Mouse (Mus musculus): ENCODE results near the gene Tspan5. TPM values are rescaled to one million over a fixed set of nuclear protein-coding genes. Genes with fewer than 3 reads are reported as not detected.

The Tspan5 gene
- polyA plus RNA-seq, 1 experiment from 2014 or later: 97.0 TPM

DNA sequence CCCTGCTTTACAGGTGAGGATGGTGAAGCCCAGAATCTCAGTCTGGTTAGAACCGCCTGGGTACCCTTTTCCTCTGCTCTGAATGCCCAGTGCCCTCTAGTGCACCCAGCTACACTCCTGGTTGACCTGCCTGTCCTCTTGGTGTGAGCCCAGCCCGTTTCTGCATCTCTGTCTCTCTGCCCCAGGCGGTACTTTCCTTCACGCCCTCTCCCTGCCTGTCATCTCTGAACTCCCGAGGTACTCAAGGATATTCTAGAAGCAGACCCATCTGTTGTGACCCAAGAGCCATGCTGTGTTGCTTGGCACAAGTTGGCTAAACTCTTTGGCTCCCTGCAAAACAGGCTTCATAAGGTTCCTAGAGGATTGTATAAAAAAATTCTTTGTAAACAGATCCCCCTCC is 78.3 kb downstream of the Tspan5 start:
- no peak overlapping the region for H3K9ac ChIP-seq
- peaks cover 55% of the 10 kb centered on the region for H3K4me1 ChIP-seq (replicated peaks)
- H3K27ac ChIP-seq: no peak overlapping the region; the same call in 1 of the 2 replicates
- 62% methylated on average over 5 of the region's 5 CpGs for WGBS
- no peaks in the 10 kb centered on the region for H3K36me3 ChIP-seq
- no peak overlapping the region for H3K4me2 ChIP-seq
- no peak overlapping the region for H3K4me3 ChIP-seq
- no peaks in the 10 kb centered on the region for H3K27me3 ChIP-seq
- ATAC-seq (ENCODE audit: low FRiP score): no peak
- H3K9me3 ChIP-seq: no peaks in the 10 kb centered on the region

DNA sequence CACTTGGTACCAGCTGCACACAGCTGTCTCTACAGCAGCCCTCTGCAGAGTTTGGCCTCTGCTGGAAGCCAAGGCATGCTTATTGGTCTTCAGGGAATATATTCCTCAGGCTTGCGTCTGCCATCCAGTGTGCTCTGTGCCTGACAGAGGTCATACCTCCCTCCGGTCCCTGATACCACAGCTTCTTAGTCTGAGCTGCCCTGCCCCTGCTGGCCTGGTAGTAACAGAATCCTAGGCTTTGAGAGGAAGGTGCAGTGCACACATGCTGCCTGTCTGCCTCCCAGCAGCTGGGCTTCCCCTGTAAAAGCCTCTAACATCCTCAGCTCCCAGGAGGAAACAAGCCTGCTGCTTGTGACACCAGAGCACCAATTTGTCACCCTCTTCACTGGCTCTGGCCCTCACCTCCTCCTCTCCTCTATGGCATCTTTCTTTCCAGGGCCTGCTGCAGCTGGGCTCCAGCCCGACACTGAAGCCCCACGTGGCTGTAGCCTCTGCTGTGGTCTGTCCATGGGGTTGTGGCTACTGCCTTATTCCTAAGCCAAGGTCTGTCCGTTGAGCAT is 80.0 kb downstream of the Tspan5 start:
- WGBS: 19% methylated on average over 5 of the region's 5 CpGs
- H3K27ac ChIP-seq: peak overlapping the region; percentile 65
- H3K27me3 ChIP-seq: no peaks in the 10 kb centered on the region
- H3K36me3 ChIP-seq: no peaks in the 10 kb centered on the region
- peak; percentile 57 for ATAC-seq (ENCODE audit: low FRiP score)
- no peaks in the 10 kb centered on the region for H3K9me3 ChIP-seq
- H3K9ac ChIP-seq: peak overlapping the region; percentile 58
- no peak overlapping the region for H3K4me3 ChIP-seq
- no peak overlapping the region for H3K4me2 ChIP-seq
- peaks cover 60% of the 10 kb centered on the region for H3K4me1 ChIP-seq (replicated peaks)

DNA sequence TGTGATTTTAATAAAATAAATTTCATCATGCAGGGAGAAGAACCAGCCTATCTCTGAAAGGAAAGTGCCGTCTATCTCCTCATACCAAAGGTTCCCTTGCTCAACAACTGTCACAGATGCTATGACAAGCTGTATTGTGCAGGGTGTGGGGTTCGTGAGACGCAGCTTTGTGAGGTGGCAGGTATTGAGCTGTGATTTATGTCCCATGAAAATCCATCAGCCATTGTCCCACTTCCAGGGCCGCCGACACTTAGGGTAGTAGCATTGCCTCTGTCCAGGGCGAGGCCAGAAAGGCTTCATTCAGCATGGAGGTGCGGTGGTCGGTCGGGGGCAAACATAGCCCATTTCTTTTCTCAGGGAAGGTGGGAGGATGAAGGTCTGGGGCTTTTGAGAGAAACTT is 81.9 kb downstream of the Tspan5 start:
- 0 out of 2 replicates have a peak, but pooled peaks have one; percentile 5 for ATAC-seq (ENCODE audit: low FRiP score)
- Histone ChIP-seq H3K36me3 (no peaks in the 10 kb centered on the region), H3K4me2 (no peak overlapping the region), H3K4me3 (no peak overlapping the region), H3K27ac (no peak overlapping the region), H3K27me3 (no peaks in the 10 kb centered on the region), H3K9me3 (no peaks in the 10 kb centered on the region), H3K4me1 (replicated peaks) (peaks cover 60% of the 10 kb centered on the region), H3K9ac (no peak overlapping the region)
- 34% methylated on average over 9 of the region's 9 CpGs for WGBS

DNA sequence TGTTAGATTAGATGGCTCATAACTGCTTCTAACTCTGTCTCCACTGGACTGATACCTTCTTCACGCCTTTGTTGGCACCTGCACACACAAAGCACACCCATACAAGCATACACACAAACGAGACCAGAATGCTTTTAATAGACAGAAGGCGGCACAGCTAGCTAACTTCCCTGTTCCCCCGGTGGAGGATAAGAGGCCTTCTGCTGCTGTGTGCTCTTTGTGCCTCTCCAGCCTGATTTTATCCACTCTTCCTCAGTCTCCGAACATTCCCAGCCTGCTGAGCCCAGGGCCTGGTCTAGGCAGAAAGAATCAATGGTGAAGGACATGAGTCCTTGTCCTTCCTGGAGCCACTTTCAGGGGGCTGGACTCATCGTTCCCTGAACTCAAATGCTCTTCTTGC is 83.3 kb downstream of the Tspan5 start:
- H3K36me3 ChIP-seq: no peaks in the 10 kb centered on the region
- 71% methylated on average over 6 of the region's 6 CpGs for WGBS
- ATAC-seq (ENCODE audit: low FRiP score): no peak
- no peak overlapping the region for H3K9ac ChIP-seq
- no peaks in the 10 kb centered on the region for H3K27me3 ChIP-seq
- H3K4me3 ChIP-seq: no peak overlapping the region
- H3K27ac ChIP-seq: peak overlapping the region; percentile 48; the same call in 1 of the 2 replicates
- peaks cover 54% of the 10 kb centered on the region for H3K4me1 ChIP-seq (replicated peaks)
- H3K9me3 ChIP-seq: no peaks in the 10 kb centered on the region
- H3K4me2 ChIP-seq: no peak overlapping the region

DNA sequence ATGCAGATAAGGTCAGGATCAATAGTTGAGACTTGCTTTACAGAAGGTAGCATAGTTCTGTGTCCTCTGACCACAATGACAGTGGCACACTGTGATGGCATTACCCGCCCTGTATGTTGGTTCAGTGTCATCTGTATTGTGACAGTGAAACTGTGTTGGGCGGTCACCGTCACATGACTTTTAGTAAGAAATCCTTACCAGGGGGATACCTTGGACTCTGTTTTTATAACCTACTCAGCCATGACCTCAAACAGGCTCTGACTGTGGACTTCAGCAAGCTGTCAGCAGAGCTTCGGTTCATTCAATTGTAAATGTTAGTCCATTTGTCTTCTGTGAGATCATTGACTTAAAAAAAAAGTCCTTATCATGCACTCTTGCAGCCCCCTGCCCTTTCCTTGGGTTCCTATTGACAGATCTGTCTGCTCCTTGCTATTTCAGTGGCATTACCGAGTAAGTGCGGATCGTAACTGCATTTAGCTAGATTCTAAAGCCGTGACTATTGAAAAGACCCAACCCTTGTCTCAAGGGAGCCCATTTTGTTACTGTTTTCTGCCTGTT is 84.3 kb downstream of the Tspan5 start:
- no peaks in the 10 kb centered on the region for H3K9me3 ChIP-seq
- peaks cover 44% of the 10 kb centered on the region for H3K4me1 ChIP-seq (replicated peaks)
- no peak overlapping the region for H3K4me2 ChIP-seq
- no peaks in the 10 kb centered on the region for H3K27me3 ChIP-seq
- no peak overlapping the region for H3K9ac ChIP-seq
- no peaks in the 10 kb centered on the region for H3K36me3 ChIP-seq
- no peak overlapping the region for H3K4me3 ChIP-seq
- ATAC-seq (ENCODE audit: low FRiP score): no peak
- WGBS: 47% methylated on average over 8 of the region's 8 CpGs
- no peak overlapping the region for H3K27ac ChIP-seq

DNA sequence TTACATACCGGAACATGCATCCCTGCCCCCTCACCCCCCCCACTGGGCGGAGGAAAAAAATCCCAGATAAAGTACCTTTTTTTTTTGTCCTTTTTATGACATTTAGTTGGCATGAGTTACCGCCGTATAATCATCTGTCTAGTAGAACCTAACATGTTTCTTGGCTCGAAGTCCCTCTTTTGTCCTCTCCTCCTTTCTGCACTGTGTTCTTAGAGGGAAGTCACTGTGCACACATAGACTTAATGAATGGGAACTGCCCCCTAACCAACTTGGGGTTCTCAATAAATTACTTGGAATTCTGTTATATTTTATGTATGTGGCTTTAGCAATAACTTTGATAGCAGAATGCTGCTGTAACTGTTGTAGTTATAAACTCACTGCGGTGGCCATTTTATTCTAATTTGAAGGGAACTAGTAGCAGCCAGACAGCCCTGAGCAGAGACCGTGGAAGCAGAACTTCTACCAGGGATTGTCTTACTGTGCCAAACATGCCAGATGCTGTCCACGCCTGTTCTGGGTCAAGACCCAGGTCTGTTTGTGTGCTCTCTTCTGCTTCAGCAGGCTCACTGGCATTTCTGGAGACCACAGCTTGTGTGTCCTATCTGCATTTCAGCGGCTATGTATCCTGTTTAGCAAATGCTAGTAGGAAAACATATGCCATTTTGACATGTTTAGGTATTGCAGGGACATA is 91.0 kb downstream of the Tspan5 start:
- no peak for ATAC-seq (ENCODE audit: low FRiP score)
- Histone ChIP-seq H3K9me3 (no peaks in the 10 kb centered on the region), H3K36me3 (no peaks in the 10 kb centered on the region), H3K27me3 (no peaks in the 10 kb centered on the region), H3K27ac (peak overlapping the region; percentile 15; the same call in 1 of the 2 replicates), H3K4me3 (no peak overlapping the region), H3K4me2 (no peak overlapping the region), H3K9ac (no peak overlapping the region), H3K4me1 (replicated peaks) (peaks cover 15% of the 10 kb centered on the region)
- WGBS: 81% methylated on average over 9 of the region's 9 CpGs

DNA sequence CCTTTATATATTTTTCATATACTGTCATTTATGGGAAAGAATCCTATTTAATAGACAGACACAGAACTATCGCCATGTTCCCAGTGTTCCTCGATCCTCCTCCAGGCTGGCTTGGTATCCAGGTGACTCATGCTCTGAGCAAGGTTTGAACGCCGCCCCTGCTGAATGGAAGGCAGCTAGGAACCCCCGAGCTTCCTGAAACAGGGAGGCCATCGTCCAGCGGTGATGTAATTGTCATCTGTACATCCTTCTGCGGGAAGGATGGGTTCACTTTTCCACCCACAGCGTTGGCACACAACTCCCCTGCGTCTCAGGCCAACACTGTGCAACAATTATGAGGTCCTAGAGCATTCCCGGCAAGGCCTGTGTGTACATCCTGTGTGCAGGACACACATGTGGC is 92.2 kb downstream of the Tspan5 start:
- Histone ChIP-seq H3K4me1 (replicated peaks) (peaks cover 21% of the 10 kb centered on the region), H3K4me2 (no peak overlapping the region), H3K9me3 (no peaks in the 10 kb centered on the region), H3K27me3 (no peaks in the 10 kb centered on the region), H3K9ac (no peak overlapping the region), H3K36me3 (no peaks in the 10 kb centered on the region), H3K4me3 (no peak overlapping the region), H3K27ac (no peak overlapping the region)
- 92% methylated on average over 11 of the region's 11 CpGs for WGBS
- ATAC-seq (ENCODE audit: low FRiP score): no peak

DNA sequence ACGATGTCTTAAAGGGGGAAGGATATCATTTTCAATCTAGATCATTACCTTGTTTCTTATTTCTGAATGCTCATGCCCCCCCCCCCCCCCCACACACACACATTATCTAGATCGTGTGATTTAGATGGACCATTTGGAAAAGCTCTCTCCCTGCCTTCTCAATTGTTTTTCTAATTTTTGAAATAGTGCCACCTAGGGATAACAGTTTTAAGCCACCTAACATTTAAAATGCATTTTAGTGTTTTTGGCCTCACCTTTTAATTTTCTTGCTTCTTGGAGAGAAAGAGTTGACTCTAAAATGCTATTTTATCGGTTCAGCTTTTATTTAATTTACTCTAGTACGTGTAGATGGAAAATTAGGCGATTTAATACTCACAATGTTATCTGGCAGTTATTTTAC is 94.9 kb downstream of the Tspan5 start:
- no peak overlapping the region for H3K4me3 ChIP-seq
- no peak overlapping the region for H3K27ac ChIP-seq
- ATAC-seq (ENCODE audit: low FRiP score): no peak
- no peaks in the 10 kb centered on the region for H3K27me3 ChIP-seq
- H3K9me3 ChIP-seq: no peaks in the 10 kb centered on the region
- 71% methylated on average over 5 of the region's 5 CpGs for WGBS
- H3K4me1 ChIP-seq (replicated peaks): peaks cover 45% of the 10 kb centered on the region
- no peaks in the 10 kb centered on the region for H3K36me3 ChIP-seq
- no peak overlapping the region for H3K9ac ChIP-seq
- H3K4me2 ChIP-seq: no peak overlapping the region

DNA sequence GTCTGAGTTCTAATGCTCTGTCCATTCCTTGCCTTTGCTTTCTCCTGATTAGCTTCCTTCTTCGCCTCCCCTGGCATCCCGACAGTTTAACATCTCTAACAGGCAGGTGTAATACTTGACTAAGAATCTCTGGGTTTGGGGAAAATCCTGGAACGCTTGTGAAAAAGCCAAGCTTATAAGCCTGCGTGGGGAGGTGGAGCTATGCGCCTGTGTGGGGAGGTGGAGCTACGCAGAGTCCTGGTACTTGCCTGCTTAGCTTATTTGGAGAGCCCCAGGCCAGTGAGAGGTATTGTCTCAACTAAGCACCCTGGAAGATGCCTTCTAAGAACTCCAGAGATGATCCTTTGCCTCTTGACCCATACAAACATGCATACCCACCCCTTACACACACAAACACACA is 95.7 kb downstream of the Tspan5 start:
- Histone ChIP-seq H3K9me3 (no peaks in the 10 kb centered on the region), H3K27me3 (no peaks in the 10 kb centered on the region), H3K9ac (no peak overlapping the region; the same call in 1 of the 2 replicates), H3K4me3 (no peak overlapping the region), H3K4me2 (no peak overlapping the region), H3K27ac (no peak overlapping the region), H3K4me1 (replicated peaks) (peaks cover 41% of the 10 kb centered on the region), H3K36me3 (no peaks in the 10 kb centered on the region)
- whole genome bisulfite sequencing: 85% methylated on average over 6 of the region's 6 CpGs
- no peak for ATAC-seq (ENCODE audit: low FRiP score)

DNA sequence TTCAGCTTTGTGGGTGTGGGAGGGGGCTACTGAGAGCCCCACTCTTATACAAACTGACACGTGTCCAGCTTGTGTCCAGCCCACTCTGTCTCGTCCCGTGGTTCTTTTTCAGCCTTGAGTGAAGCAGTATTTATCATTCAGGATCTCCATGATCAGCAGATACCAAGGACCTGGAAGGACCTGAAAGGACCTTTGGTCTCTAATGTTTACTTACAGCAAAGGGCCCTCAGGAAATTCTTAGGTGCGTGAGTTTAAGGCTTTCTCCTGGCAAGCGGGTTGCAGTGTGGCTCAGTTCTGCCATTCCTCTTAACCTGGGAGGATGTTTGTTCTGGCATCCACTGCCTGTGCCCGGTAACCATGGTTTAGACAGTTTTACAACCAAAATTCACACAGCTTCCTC is 97.7 kb downstream of the Tspan5 start:
- 87% methylated on average over 6 of the region's 6 CpGs for WGBS
- no peak for ATAC-seq (ENCODE audit: low FRiP score)
- no peaks in the 10 kb centered on the region for H3K36me3 ChIP-seq
- H3K4me2 ChIP-seq: no peak overlapping the region
- H3K4me1 ChIP-seq (replicated peaks): peaks cover 36% of the 10 kb centered on the region
- no peak overlapping the region for H3K9ac ChIP-seq
- H3K27ac ChIP-seq: no peak overlapping the region
- H3K4me3 ChIP-seq: no peak overlapping the region
- no peaks in the 10 kb centered on the region for H3K27me3 ChIP-seq
- H3K9me3 ChIP-seq: no peaks in the 10 kb centered on the region

DNA sequence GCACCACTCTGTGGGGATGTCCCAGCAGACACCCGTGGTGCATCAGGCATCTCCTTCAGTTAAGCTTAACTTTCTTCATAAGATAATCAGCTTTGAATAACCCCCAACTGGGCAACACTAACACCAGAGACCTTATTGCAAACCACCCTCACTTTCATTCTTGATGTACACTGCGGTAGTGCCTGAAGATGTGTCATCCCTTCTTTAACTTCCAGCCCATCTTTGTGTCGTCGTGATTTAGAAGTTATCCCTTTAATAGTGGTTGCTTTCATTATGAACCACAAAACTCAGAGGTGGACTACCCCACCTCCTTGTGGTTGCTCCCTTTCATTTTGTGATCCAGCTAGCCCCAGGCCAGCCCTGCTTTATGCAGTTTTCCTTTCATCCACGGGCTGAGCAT is 99.3 kb downstream of the Tspan5 start:
- H3K27me3 ChIP-seq: no peaks in the 10 kb centered on the region
- peak overlapping the region; percentile 23; the same call in 1 of the 2 replicates for H3K27ac ChIP-seq
- no peaks in the 10 kb centered on the region for H3K36me3 ChIP-seq
- WGBS: 65% methylated on average over 5 of the region's 5 CpGs
- H3K4me3 ChIP-seq: no peak overlapping the region
- ATAC-seq (ENCODE audit: low FRiP score): no peak
- H3K9ac ChIP-seq: no peak overlapping the region
- H3K9me3 ChIP-seq: no peaks in the 10 kb centered on the region
- H3K4me2 ChIP-seq: no peak overlapping the region
- H3K4me1 ChIP-seq (replicated peaks): peaks cover 36% of the 10 kb centered on the region

DNA sequence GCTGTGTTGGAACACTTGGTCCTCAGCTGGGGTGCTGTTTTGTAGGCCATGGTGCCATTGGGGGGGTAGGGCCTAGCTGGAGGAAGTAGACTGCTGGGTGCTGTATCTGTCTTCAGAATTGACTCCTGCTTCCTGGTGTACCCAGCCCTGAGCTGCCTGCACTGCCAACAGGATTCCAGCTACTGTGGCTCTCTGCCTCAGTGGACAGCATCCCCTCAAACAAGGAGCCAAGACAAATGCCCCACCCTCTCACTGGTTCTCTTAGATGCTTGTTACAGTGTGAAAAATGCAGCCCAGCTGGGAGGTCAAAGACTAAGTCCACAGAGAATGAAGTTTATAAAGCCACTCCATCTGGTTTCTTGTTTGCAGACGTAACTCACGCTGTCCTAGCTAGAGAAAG is 101.2 kb downstream of the Tspan5 start:
- Histone ChIP-seq H3K4me1 (replicated peaks) (peaks cover 36% of the 10 kb centered on the region), H3K36me3 (no peaks in the 10 kb centered on the region), H3K27me3 (no peaks in the 10 kb centered on the region), H3K9me3 (no peaks in the 10 kb centered on the region), H3K27ac (no peak overlapping the region), H3K9ac (no peak overlapping the region), H3K4me3 (no peak overlapping the region), H3K4me2 (no peak overlapping the region)
- WGBS: 67% methylated on average over 2 of the region's 2 CpGs
- no peak for ATAC-seq (ENCODE audit: low FRiP score)

DNA sequence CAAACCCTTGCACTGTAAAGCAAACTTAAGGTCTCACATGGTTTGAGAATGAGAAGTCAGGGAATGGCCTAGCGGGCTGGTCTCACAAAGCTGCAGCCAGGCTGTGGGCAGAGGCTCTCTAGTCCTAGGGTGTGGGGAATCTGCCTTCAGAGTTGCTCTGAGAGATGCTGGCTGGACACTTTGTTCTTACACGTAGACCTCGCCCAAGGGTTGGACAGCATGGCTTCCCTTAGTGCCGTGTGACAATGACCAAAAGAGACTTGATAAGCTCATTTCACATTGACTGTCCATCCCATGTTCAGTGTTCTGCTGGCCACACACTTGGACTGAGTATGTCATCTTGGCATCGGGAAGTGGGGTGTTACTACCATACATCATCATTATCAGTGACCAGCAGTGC is 101.6 kb downstream of the Tspan5 start:
- Histone ChIP-seq H3K4me2 (no peak overlapping the region), H3K4me3 (no peak overlapping the region), H3K27me3 (no peaks in the 10 kb centered on the region), H3K27ac (no peak overlapping the region), H3K4me1 (replicated peaks) (peaks cover 35% of the 10 kb centered on the region), H3K9ac (no peak overlapping the region), H3K9me3 (no peaks in the 10 kb centered on the region), H3K36me3 (no peaks in the 10 kb centered on the region)
- 96% methylated on average over 5 of the region's 5 CpGs for WGBS
- no peak for ATAC-seq (ENCODE audit: low FRiP score)

Data from hindbrain, embryonic 13.5 days (tissue).